Mouse (Mus musculus): ENCODE data around the gene Cdyl. TPM values are rescaled to one million over a fixed set of nuclear protein-coding genes. Genes with fewer than 3 reads are reported as not detected.

The Cdyl gene
- polyA plus RNA-seq, 2 experiments: 20.1 to 22.7 TPM

- WGBS: 73% methylated on average over 3 of the region's 3 CpGs
- Histone ChIP-seq H3K27me3 (ENCODE audit: control insufficient read depth, insufficient read depth, low read length) (no peaks in the 10 kb centered on the region), H3K27ac (replicated peaks; ENCODE audit: low read depth, low read length) (no peak overlapping the region), H3K36me3 (ENCODE audit: control insufficient read depth, insufficient read depth, low read length) (no peaks in the 10 kb centered on the region), H3K9me3 (ENCODE audit: control insufficient read depth, low read length) (no peaks in the 10 kb centered on the region), H3K4me1 (ENCODE audit: control insufficient read depth, insufficient read depth, low read length) (no peaks in the 10 kb centered on the region), H3K4me2 (replicated peaks; ENCODE audit: low read depth, low read length, severe bottlenecking) (no peak overlapping the region), H3K4me3 (replicated peaks; ENCODE audit: low read length) (no peak overlapping the region), H3K9ac (ENCODE audit: low read depth, low read length, severe bottlenecking) (no peak overlapping the region)
- ATAC-seq (ENCODE audit: low FRiP score, low read depth) (no peak), DNase-seq (ENCODE audit: low spot score) (no peak)
- TF ChIP-seq POLR2A (IDR thresholded peaks at IDR 0.05; ENCODE audit: borderline replicate concordance, extremely low read depth, insufficient read depth, insufficient read length): no peak
Observed at GRCm38 (mm10) chr13:35781755-35782154, 122.1 kb downstream of the Cdyl start.

DNA sequence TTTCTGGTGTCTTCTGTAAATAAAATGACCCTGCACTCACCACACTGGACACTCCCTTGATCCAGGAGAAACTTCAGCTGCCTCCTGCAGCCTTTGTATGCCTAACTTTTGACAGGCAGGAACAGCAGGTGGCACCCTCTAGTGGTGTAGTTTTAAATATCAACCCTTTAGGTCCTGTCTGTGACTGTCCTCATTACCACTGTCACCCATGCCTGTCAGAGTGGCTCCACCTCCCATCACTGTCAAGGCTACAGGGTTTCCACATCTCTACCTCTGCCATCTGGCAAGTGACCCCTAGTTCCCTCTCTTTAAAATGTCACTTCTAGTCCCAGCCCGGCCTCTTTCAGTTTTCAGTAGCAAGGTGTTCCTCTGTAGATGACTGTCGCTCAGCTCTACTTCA is 123.3 kb downstream of the Cdyl start:
- no peak overlapping the region for H3K9ac ChIP-seq (ENCODE audit: low read depth, low read length, severe bottlenecking)
- no peaks in the 10 kb centered on the region for H3K36me3 ChIP-seq (ENCODE audit: control insufficient read depth, insufficient read depth, low read length)
- H3K4me2 ChIP-seq (replicated peaks; ENCODE audit: low read depth, low read length, severe bottlenecking): no peak overlapping the region
- WGBS: 82% methylated on average over 2 of the region's 2 CpGs
- no peak overlapping the region for H3K4me3 ChIP-seq (replicated peaks; ENCODE audit: low read length)
- no peaks in the 10 kb centered on the region for H3K9me3 ChIP-seq (ENCODE audit: control insufficient read depth, low read length)
- DNase-seq (ENCODE audit: low spot score) (peak; percentile 69), ATAC-seq (ENCODE audit: low FRiP score, low read depth) (no peak)
- no peak overlapping the region for H3K27ac ChIP-seq (replicated peaks; ENCODE audit: low read depth, low read length)
- no peaks in the 10 kb centered on the region for H3K27me3 ChIP-seq (ENCODE audit: control insufficient read depth, insufficient read depth, low read length)
- no peaks in the 10 kb centered on the region for H3K4me1 ChIP-seq (ENCODE audit: control insufficient read depth, insufficient read depth, low read length)
- no peak for TF ChIP-seq POLR2A (IDR thresholded peaks at IDR 0.05; ENCODE audit: borderline replicate concordance, extremely low read depth, insufficient read depth, insufficient read length)

GRCm38 (mm10) chr13:35783576-35783975 is 123.9 kb downstream of the Cdyl start:
- H3K4me2 ChIP-seq (replicated peaks; ENCODE audit: low read depth, low read length, severe bottlenecking): no peak overlapping the region
- H3K27me3 ChIP-seq (ENCODE audit: control insufficient read depth, insufficient read depth, low read length): no peaks in the 10 kb centered on the region
- no peak for TF ChIP-seq POLR2A (IDR thresholded peaks at IDR 0.05; ENCODE audit: borderline replicate concordance, extremely low read depth, insufficient read depth, insufficient read length)
- DNase-seq (ENCODE audit: low spot score) (no peak), ATAC-seq (ENCODE audit: low FRiP score, low read depth) (no peak)
- no peak overlapping the region for H3K9ac ChIP-seq (ENCODE audit: low read depth, low read length, severe bottlenecking)
- H3K36me3 ChIP-seq (ENCODE audit: control insufficient read depth, insufficient read depth, low read length): no peaks in the 10 kb centered on the region
- WGBS: 81% methylated on average over 6 of the region's 6 CpGs
- H3K9me3 ChIP-seq (ENCODE audit: control insufficient read depth, low read length): no peaks in the 10 kb centered on the region
- no peak overlapping the region for H3K27ac ChIP-seq (replicated peaks; ENCODE audit: low read depth, low read length)
- H3K4me1 ChIP-seq (ENCODE audit: control insufficient read depth, insufficient read depth, low read length): no peaks in the 10 kb centered on the region
- no peak overlapping the region for H3K4me3 ChIP-seq (replicated peaks; ENCODE audit: low read length)

GRCm38 (mm10) chr13:35784281-35784680 is 124.6 kb downstream of the Cdyl start:
- no peak for ATAC-seq (ENCODE audit: low FRiP score, low read depth)
- Histone ChIP-seq H3K4me2 (replicated peaks; ENCODE audit: low read depth, low read length, severe bottlenecking) (no peak overlapping the region), H3K4me1 (ENCODE audit: control insufficient read depth, insufficient read depth, low read length) (no peaks in the 10 kb centered on the region), H3K36me3 (ENCODE audit: control insufficient read depth, insufficient read depth, low read length) (no peaks in the 10 kb centered on the region), H3K9ac (ENCODE audit: low read depth, low read length, severe bottlenecking) (no peak overlapping the region), H3K4me3 (replicated peaks; ENCODE audit: low read length) (no peak overlapping the region), H3K9me3 (ENCODE audit: control insufficient read depth, low read length) (no peaks in the 10 kb centered on the region), H3K27ac (replicated peaks; ENCODE audit: low read depth, low read length) (no peak overlapping the region), H3K27me3 (ENCODE audit: control insufficient read depth, insufficient read depth, low read length) (no peaks in the 10 kb centered on the region)
- no peak for TF ChIP-seq POLR2A (IDR thresholded peaks at IDR 0.05; ENCODE audit: borderline replicate concordance, extremely low read depth, insufficient read depth, insufficient read length)
- DNase-seq (ENCODE audit: low spot score): no peak
- WGBS: 74% methylated on average over 4 of the region's 4 CpGs

- no peak overlapping the region for H3K27ac ChIP-seq (replicated peaks; ENCODE audit: low read depth, low read length)
- H3K4me1 ChIP-seq (ENCODE audit: control insufficient read depth, insufficient read depth, low read length): no peaks in the 10 kb centered on the region
- no peak overlapping the region for H3K9ac ChIP-seq (ENCODE audit: low read depth, low read length, severe bottlenecking)
- WGBS: 45% methylated on average over 5 of the region's 5 CpGs
- H3K36me3 ChIP-seq (ENCODE audit: control insufficient read depth, insufficient read depth, low read length): no peaks in the 10 kb centered on the region
- no peak overlapping the region for H3K4me2 ChIP-seq (replicated peaks; ENCODE audit: low read depth, low read length, severe bottlenecking)
- DNase-seq (ENCODE audit: low spot score): no peak
- no peaks in the 10 kb centered on the region for H3K27me3 ChIP-seq (ENCODE audit: control insufficient read depth, insufficient read depth, low read length)
- no peaks in the 10 kb centered on the region for H3K9me3 ChIP-seq (ENCODE audit: control insufficient read depth, low read length)
- no peak overlapping the region for H3K4me3 ChIP-seq (replicated peaks; ENCODE audit: low read length)
- ATAC-seq (ENCODE audit: low FRiP score, low read depth): no peak
- TF ChIP-seq POLR2A (IDR thresholded peaks at IDR 0.05; ENCODE audit: borderline replicate concordance, extremely low read depth, insufficient read depth, insufficient read length): no peak
Observed at GRCm38 (mm10) chr13:35785330-35785939, 125.8 kb downstream of the Cdyl start.

All from limb, embryonic 14.5 days (tissue).